Mouse (Mus musculus) testis, postnatal 14 days (tissue): Measurements from ENCODE around the gene Gm14525.
"Not testable (repeated sequence)": the region's sequence is repeated elsewhere in the genome, so short reads cannot be mapped to it uniquely, and the experiment has no call there.

Experiments used
- DNase-seq: peaks from one replicate; pipeline ENCODE4 v3.0.0; 2021; ENCODE audit warnings: low spot score

Gene Gm14525

GRCm38 (mm10) chrX:26702538-26702937 is at the start of gene Gm14525:
Gene Gm14525, minus strand, starts transcription at chrX:26702638.
- DNase-seq = not testable (repeated sequence)
